Mouse (Mus musculus) activated CD4-positive, CD25-positive, alpha-beta regulatory T cell, adult 4 months (primary cell): ENCODE measurements around the gene Map4k4. TPM values are rescaled to one million over a fixed set of nuclear protein-coding genes. Genes with fewer than 3 reads are reported as not detected.

ENCODE experiments used
- ATAC-seq: one replicate; pipeline ENCODE4 v1.8.0; 2017
- polyA plus RNA-seq, 2 experiments: library from polyadenylated mRNA; unstranded; fragments of 100-300 nt; shearing (Covaris generic); gene quantifications; one replicate each; pipeline ENCODE4 v1.2.1; 2017

The Map4k4 gene
- polyA plus RNA-seq, 2 experiments from 2014 or later = 23.8 to 33.8 TPM

DNA sequence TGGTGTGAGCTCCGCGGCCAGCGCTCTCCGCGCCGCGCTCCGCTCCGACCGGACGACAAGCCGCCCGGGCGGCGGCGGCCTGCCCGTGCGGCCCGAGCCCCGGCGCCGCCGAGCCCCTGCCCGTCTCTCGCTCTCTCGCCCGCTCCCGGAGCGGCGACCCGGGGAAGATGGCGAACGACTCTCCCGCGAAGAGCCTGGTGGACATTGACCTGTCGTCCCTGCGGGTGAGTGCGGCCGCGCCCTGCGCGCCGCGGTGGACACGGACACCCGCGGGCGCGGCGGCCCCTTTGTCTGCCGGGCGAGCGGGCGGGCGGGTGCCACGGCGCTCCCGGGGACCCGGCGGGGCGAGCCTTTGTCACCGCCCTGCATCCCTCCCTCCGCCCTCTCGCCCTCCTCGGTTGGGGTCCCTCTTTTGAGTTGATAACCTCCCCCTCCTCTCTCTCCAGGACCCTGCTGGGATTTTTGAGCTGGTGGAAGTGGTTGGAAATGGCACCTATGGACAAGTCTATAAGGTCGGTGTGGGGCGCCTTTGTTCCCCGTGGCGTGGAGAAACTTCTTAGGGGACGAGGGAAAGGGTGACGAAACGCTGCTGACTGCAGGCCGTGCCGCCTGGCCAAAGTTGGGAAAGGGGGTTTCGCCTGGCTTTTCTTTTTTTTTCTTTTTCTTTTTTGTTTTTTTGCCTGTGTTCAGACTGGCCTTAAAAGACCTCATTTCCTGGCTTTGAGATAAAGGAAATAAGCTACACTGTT is 524 bp downstream of the Map4k4 start:
- peak; percentile 15 for ATAC-seq

DNA sequence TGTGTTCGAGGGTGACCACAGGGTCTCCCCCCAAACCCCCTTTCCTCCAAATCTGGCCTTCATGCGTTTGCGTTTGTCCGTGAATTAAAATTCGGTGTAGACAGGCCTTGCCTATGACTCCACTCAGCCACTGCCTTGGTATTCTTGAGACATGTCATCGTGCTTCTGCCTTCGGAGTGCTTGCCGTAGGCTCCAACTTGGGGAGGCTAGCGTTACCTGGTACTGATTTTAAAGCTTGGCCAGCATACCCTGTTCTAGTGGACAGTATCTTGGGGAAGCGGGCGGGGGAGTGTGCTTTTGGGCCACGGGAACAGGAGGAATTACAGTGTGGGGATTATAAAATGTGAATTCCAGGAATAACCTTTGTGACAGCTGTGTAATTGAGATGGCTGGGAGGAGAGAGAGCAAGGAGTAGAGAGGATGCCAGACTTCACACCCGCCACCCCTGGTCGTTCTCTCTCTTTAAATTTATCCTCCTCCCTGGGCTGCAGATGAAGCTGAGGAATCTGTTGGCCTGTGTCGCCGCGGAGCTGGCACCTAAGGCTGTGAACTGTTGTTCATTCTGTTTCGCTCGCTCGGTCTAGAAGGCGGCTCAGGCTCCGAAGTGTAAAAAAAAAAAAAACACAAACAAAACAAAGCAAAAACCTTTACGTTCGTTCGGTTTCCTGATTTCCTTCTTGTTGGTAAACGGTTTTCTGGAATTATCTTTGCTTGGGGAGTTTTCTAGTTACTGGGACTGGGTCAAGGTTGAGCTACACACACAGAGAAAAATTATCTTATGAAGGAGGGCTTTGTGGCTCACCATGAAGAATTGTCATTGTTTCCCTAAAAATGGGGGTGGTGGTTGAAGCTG is 1.4 kb downstream of the Map4k4 start:
- peak; percentile 17 for ATAC-seq

- ATAC-seq = no peak
Observed at GRCm38 (mm10) chr1:39902704-39903151, 2.0 kb downstream of the Map4k4 start.

DNA sequence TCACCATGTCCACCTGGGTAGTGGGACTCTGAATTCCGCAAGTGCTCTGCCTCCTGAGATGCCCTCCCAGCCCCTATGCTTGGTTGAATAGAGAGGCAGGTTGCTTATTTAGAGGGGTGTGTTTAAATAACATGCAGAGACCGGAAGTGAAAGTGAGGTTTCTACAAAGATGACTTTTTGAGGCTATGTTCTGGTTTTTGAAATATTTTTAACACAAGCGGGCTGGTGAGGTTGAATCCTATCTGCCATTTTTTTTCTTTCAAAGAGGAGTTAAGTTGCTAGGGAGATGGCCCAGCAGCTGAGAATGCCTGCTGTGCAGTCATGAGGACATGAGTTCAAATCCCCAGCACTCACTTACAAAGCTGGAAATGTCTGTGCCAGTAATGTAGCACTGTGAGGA is 4.0 kb downstream of the Map4k4 start:
- peak; percentile 27 for ATAC-seq

- no peak for ATAC-seq
Observed at GRCm38 (mm10) chr1:39906921-39907320, 6.2 kb downstream of the Map4k4 start.

GRCm38 (mm10) chr1:39908976-39909375 is 8.3 kb downstream of the Map4k4 start:
- ATAC-seq = no peak

GRCm38 (mm10) chr1:39911446-39911845 is 10.7 kb downstream of the Map4k4 start:
- ATAC-seq = peak; percentile 83

GRCm38 (mm10) chr1:39913256-39913655 is 12.5 kb downstream of the Map4k4 start:
- peak; percentile 10 for ATAC-seq

- ATAC-seq = no peak
Observed at GRCm38 (mm10) chr1:39916144-39916543, 15.4 kb downstream of the Map4k4 start.

GRCm38 (mm10) chr1:39917855-39918516 is 17.3 kb downstream of the Map4k4 start:
- peak; percentile 53 for ATAC-seq

- no peak for ATAC-seq
Observed at GRCm38 (mm10) chr1:39918517-39919115, 17.9 kb downstream of the Map4k4 start.

GRCm38 (mm10) chr1:39920616-39921015 is 19.9 kb downstream of the Map4k4 start:
- ATAC-seq = no peak

- ATAC-seq = no peak
Observed at GRCm38 (mm10) chr1:39921996-39922395, 21.3 kb downstream of the Map4k4 start.

GRCm38 (mm10) chr1:39922714-39923113 is 22.0 kb downstream of the Map4k4 start:
- ATAC-seq = peak; percentile 61

GRCm38 (mm10) chr1:39923395-39924337 is 23.0 kb downstream of the Map4k4 start:
- ATAC-seq = peak; percentile 65

- no peak for ATAC-seq
Observed at GRCm38 (mm10) chr1:39931055-39931454, 30.3 kb downstream of the Map4k4 start.

DNA sequence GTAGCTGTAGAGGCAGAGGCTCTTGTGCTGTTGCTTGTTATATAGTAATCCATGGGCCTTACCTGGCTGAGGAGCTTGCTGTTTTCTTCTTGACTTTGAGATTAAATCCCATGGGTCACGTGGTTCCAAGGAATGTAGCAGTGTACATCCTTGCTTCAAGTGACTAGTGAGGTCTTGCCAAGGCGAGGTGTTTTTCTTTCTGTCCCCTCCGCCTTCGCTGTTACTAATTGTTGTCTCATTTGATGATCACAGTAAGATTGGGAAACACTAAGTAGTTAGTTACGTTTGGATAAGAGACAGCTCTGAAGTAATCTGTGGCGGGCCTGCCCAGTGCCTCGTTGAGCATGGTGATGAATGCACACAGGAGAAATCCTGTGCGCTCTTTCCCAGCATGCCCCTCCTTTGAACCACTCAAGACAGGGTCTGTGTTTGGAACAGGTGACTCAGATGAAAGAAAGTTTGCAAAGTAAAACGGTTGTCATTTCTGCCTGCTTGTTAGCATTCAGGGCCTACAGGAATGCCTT is 31.6 kb downstream of the Map4k4 start:
- ATAC-seq = no peak

- ATAC-seq = no peak
Observed at GRCm38 (mm10) chr1:39932922-39933321, 32.2 kb downstream of the Map4k4 start.

- no peak for ATAC-seq
Observed at GRCm38 (mm10) chr1:39934954-39935353, 34.2 kb downstream of the Map4k4 start.

- ATAC-seq = no peak
Observed at GRCm38 (mm10) chr1:39935616-39936015, 34.9 kb downstream of the Map4k4 start.

- ATAC-seq = peak; percentile 86
Observed at GRCm38 (mm10) chr1:39936332-39936802, 35.7 kb downstream of the Map4k4 start.
